Mouse (Mus musculus) G1E (cell line): Measurements from ENCODE around the gene Cacna1f.

Experiments
- CTCF ChIP-seq: IDR thresholded peaks from 2 replicates; pipeline ENCODE4 v1.5.1; 2012; ENCODE audit warnings: low read depth, low read length, inconsistent platforms, mixed read lengths
- GATA1 ChIP-seq: IDR thresholded peaks from 2 replicates; pipeline ENCODE4 v1.6.1; 2012; ENCODE audit warnings: borderline replicate concordance, low read length, inconsistent platforms, mixed read lengths
- GATA2 ChIP-seq: IDR thresholded peaks from 2 replicates; pipeline ENCODE4 v1.6.1; 2012; ENCODE audit warnings: low read depth, low read length, inconsistent platforms, borderline replicate concordance
- POLR2AphosphoS5 ChIP-seq: IDR thresholded peaks from 2 replicates; pipeline ENCODE4 v1.6.1; 2012; ENCODE audit warnings: low read depth, low read length, inconsistent platforms; ENCODE audit not compliant: insufficient replicate concordance
- TAL1 ChIP-seq: conservative IDR thresholded peaks from 2 replicates; pipeline ENCODE4 v1.6.1; 2012; ENCODE audit warnings: low read depth, low read length, inconsistent platforms, mixed read lengths

- TF ChIP-seq GATA1 = no peak
- TF ChIP-seq CTCF = no peak
- no peak for TF ChIP-seq TAL1
- TF ChIP-seq GATA2 = no peak
- TF ChIP-seq POLR2AphosphoS5 = no peak
Observed at GRCm38 (mm10) chrX:7606783-7607182, at the start of gene Cacna1f.
